Mouse (Mus musculus): Measurements from ENCODE around the gene Mog. TPM values are rescaled to one million over a fixed set of nuclear protein-coding genes. Genes with fewer than 3 reads are reported as not detected.
A peak's percentile ranks its signal among the peaks of the same experiment; 100 is the strongest.

Gene Mog
- polyA plus RNA-seq, 1 experiment from 2014 or later, result 0.39 TPM

- Histone ChIP-seq H3K4me1 (replicated peaks; ENCODE audit: control insufficient read depth, insufficient read depth, low read length) (no peaks in the 10 kb centered on the region), H3K27me3 (ENCODE audit: control insufficient read depth, insufficient read depth, low read length) (no peaks in the 10 kb centered on the region), H3K36me3 (ENCODE audit: control insufficient read depth, insufficient read depth, low read length) (peaks cover 18% of the 10 kb centered on the region; the same call in 1 of the 2 replicates), H3K4me3 (ENCODE audit: low read depth, low read length) (no peak overlapping the region), H3K9ac (ENCODE audit: low read depth, low read length) (no peak overlapping the region), H3K9me3 (ENCODE audit: control insufficient read depth, low read length) (no peaks in the 10 kb centered on the region), H3K27ac (ENCODE audit: low read depth, low read length) (no peak overlapping the region), H3K4me2 (replicated peaks; ENCODE audit: low read depth, low read length) (no peak overlapping the region)
- no peak for DNase-seq (ENCODE audit: low spot score)
- 93% methylated on average over 10 of the region's 10 CpGs for WGBS
- no peak for ATAC-seq (ENCODE audit: low FRiP score)
Observed at GRCm38 (mm10) chr17:37062101-37062641, 39.0 kb upstream of the Mog start.

GRCm38 (mm10) chr17:37061435-37061834 is 38.2 kb upstream of the Mog start:
- Histone ChIP-seq H3K27me3 (ENCODE audit: control insufficient read depth, insufficient read depth, low read length) (no peaks in the 10 kb centered on the region), H3K4me3 (ENCODE audit: low read depth, low read length) (no peak overlapping the region), H3K4me2 (replicated peaks; ENCODE audit: low read depth, low read length) (no peak overlapping the region), H3K9ac (ENCODE audit: low read depth, low read length) (no peak overlapping the region), H3K27ac (ENCODE audit: low read depth, low read length) (no peak overlapping the region), H3K4me1 (replicated peaks; ENCODE audit: control insufficient read depth, insufficient read depth, low read length) (no peaks in the 10 kb centered on the region), H3K9me3 (ENCODE audit: control insufficient read depth, low read length) (no peaks in the 10 kb centered on the region), H3K36me3 (ENCODE audit: control insufficient read depth, insufficient read depth, low read length) (peaks cover 14% of the 10 kb centered on the region; the same call in 1 of the 2 replicates)
- ATAC-seq (ENCODE audit: low FRiP score), result no peak
- DNase-seq (ENCODE audit: low spot score), result no peak
- WGBS, result 82% methylated on average over 3 of the region's 3 CpGs

DNA sequence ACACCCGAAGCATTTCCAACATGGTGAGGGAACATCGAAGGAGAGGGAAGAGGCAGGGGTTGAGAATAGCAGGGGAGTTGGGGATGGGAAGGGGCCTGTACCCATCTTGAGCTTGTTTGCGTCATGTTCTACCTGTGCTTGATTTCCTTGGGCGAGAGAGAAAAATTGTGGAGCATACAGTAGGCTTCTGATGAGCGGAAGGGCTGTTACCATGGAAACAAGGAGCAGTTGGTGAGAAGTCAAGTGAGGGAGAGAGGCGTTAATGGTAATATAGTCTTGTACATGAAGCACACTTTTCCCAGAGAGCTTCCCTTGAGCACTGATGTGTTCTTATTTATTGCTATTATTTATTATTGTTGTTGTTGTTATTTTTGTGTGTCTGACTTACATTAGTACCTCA is 33.8 kb upstream of the Mog start:
- H3K4me3 ChIP-seq (ENCODE audit: low read depth, low read length), result no peak overlapping the region
- WGBS, result 90% methylated on average over 6 of the region's 6 CpGs
- no peaks in the 10 kb centered on the region for H3K27me3 ChIP-seq (ENCODE audit: control insufficient read depth, insufficient read depth, low read length)
- no peaks in the 10 kb centered on the region; the same call in 1 of the 2 replicates for H3K36me3 ChIP-seq (ENCODE audit: control insufficient read depth, insufficient read depth, low read length)
- H3K4me1 ChIP-seq (replicated peaks; ENCODE audit: control insufficient read depth, insufficient read depth, low read length), result no peaks in the 10 kb centered on the region
- H3K9me3 ChIP-seq (ENCODE audit: control insufficient read depth, low read length), result no peaks in the 10 kb centered on the region
- no peak overlapping the region for H3K4me2 ChIP-seq (replicated peaks; ENCODE audit: low read depth, low read length)
- H3K27ac ChIP-seq (ENCODE audit: low read depth, low read length), result no peak overlapping the region
- H3K9ac ChIP-seq (ENCODE audit: low read depth, low read length), result no peak overlapping the region
- no peak for DNase-seq (ENCODE audit: low spot score)
- no peak for ATAC-seq (ENCODE audit: low FRiP score)

DNA sequence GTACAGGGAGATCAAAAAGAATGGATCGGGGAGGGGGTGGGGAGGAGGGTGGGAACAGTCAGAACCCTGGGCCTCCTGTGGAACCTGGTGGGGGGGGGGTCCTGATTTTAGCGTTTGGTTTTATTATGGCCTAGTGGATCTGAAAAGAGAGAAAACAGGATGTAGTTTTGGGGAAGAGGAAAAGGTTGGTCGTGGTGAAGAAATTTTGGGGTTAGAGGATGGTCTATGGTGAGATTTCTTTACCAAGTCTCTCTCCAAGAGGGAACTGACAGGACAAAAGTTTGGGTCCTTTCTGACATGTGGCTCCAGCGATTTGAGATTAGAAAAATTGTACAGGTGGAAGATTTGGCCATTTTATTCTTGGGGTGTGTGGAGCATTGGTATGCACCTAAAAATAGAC is 28.5 kb upstream of the Mog start:
- H3K4me1 ChIP-seq (replicated peaks; ENCODE audit: control insufficient read depth, insufficient read depth, low read length), result peaks cover 3% of the 10 kb centered on the region
- 62% methylated on average over 4 of the region's 4 CpGs for WGBS
- H3K4me2 ChIP-seq (replicated peaks; ENCODE audit: low read depth, low read length), result no peak overlapping the region
- DNase-seq (ENCODE audit: low spot score) (no peak), ATAC-seq (ENCODE audit: low FRiP score) (no peak)
- H3K36me3 ChIP-seq (ENCODE audit: control insufficient read depth, insufficient read depth, low read length), result no peaks in the 10 kb centered on the region; the same call in 1 of the 2 replicates
- H3K9me3 ChIP-seq (ENCODE audit: control insufficient read depth, low read length), result no peaks in the 10 kb centered on the region
- H3K4me3 ChIP-seq (ENCODE audit: low read depth, low read length), result no peak overlapping the region
- H3K27me3 ChIP-seq (ENCODE audit: control insufficient read depth, insufficient read depth, low read length), result peaks cover 4% of the 10 kb centered on the region
- H3K9ac ChIP-seq (ENCODE audit: low read depth, low read length), result no peak overlapping the region
- H3K27ac ChIP-seq (ENCODE audit: low read depth, low read length), result no peak overlapping the region

GRCm38 (mm10) chr17:37050876-37051275 is 27.7 kb upstream of the Mog start:
- H3K4me1 ChIP-seq (replicated peaks; ENCODE audit: control insufficient read depth, insufficient read depth, low read length), result peaks cover 3% of the 10 kb centered on the region
- 1% methylated on average over 23 of the region's 27 CpGs for WGBS

GRCm38 (mm10) chr17:37050399-37050798 is 27.2 kb upstream of the Mog start:
- no peaks in the 10 kb centered on the region for H3K36me3 ChIP-seq (ENCODE audit: control insufficient read depth, insufficient read depth, low read length)
- ATAC-seq (ENCODE audit: low FRiP score), result peak; percentile 75
- 0 out of 2 replicates have a peak overlapping the region, but pooled peaks have one; percentile 18 for H3K27ac ChIP-seq (ENCODE audit: low read depth, low read length)
- no peaks in the 10 kb centered on the region for H3K9me3 ChIP-seq (ENCODE audit: control insufficient read depth, low read length)
- peaks cover 4% of the 10 kb centered on the region for H3K27me3 ChIP-seq (ENCODE audit: control insufficient read depth, insufficient read depth, low read length)
- H3K4me1 ChIP-seq (replicated peaks; ENCODE audit: control insufficient read depth, insufficient read depth, low read length), result peaks cover 3% of the 10 kb centered on the region
- H3K9ac ChIP-seq (ENCODE audit: low read depth, low read length), result peak overlapping the region; percentile 80
- peak; percentile 92 for DNase-seq (ENCODE audit: low spot score)
- WGBS, result under 1% methylated on average over 21 of the region's 22 CpGs
- peak overlapping the region; percentile 66 for H3K4me3 ChIP-seq (ENCODE audit: low read depth, low read length)
- peak overlapping the region; percentile 87 for H3K4me2 ChIP-seq (replicated peaks; ENCODE audit: low read depth, low read length)

More at GRCm38 (mm10) chr17:37050876-37051275, 27.7 kb upstream of the Mog start:
- H3K36me3 ChIP-seq (ENCODE audit: control insufficient read depth, insufficient read depth, low read length), result no peaks in the 10 kb centered on the region
- peaks cover 4% of the 10 kb centered on the region for H3K27me3 ChIP-seq (ENCODE audit: control insufficient read depth, insufficient read depth, low read length)
- peak; percentile 37 for ATAC-seq (ENCODE audit: low FRiP score)
- H3K4me2 ChIP-seq (replicated peaks; ENCODE audit: low read depth, low read length), result peak overlapping the region; percentile 87
- peak; percentile 43 for DNase-seq (ENCODE audit: low spot score)
- H3K9ac ChIP-seq (ENCODE audit: low read depth, low read length), result peak overlapping the region; percentile 80
- H3K4me3 ChIP-seq (ENCODE audit: low read depth, low read length), result peak overlapping the region; percentile 66
- H3K9me3 ChIP-seq (ENCODE audit: control insufficient read depth, low read length), result no peaks in the 10 kb centered on the region
- H3K27ac ChIP-seq (ENCODE audit: low read depth, low read length), result 0 out of 2 replicates have a peak overlapping the region, but pooled peaks have one; percentile 3

DNA sequence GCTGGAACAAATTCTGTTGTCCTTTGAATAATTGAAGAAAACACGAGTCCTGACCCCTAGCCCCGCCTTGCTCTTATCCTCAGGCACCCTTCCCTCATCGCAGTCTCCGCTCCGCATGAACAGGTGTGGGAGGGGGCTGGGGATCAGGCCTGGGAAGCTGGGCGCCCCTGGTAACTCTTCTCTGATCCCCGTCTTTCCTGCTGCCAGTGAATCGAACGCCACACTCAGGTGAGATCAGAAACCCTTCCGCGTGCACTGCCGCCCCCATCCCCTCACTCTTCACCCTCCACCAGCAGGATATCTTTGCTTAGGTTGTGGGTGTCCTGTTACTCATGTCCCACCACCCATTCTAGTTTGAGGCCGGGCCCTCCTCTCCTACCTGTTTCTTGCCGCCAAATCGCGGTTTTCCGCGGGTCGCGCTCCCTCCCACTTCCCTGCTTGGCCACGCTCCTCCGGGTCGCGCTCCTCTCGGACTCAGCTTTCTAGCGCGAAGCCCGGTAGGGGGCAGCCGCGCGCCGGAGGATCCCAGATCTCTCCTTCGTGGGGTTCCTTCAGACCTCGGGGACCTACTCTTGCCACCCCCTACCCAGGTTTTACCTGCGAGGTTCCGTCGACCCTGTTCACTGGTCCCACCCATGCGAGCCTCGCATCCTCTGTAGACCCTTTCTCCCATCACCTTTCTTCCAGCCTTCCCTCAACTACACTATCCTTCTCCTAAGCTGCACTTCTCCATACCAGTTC is 26.5 kb upstream of the Mog start:
- Histone ChIP-seq H3K27ac (ENCODE audit: low read depth, low read length) (0 out of 2 replicates have a peak overlapping the region, but pooled peaks have one; percentile 18), H3K9me3 (ENCODE audit: control insufficient read depth, low read length) (no peaks in the 10 kb centered on the region), H3K4me2 (replicated peaks; ENCODE audit: low read depth, low read length) (peak overlapping the region; percentile 87), H3K4me1 (replicated peaks; ENCODE audit: control insufficient read depth, insufficient read depth, low read length) (peaks cover 3% of the 10 kb centered on the region), H3K36me3 (ENCODE audit: control insufficient read depth, insufficient read depth, low read length) (no peaks in the 10 kb centered on the region), H3K4me3 (ENCODE audit: low read depth, low read length) (peak overlapping the region; percentile 66), H3K9ac (ENCODE audit: low read depth, low read length) (peak overlapping the region; percentile 44; the same call in 1 of the 2 replicates), H3K27me3 (ENCODE audit: control insufficient read depth, insufficient read depth, low read length) (peaks cover 4% of the 10 kb centered on the region)
- WGBS, result 2% methylated on average over 39 of the region's 39 CpGs
- peak; percentile 25 for ATAC-seq (ENCODE audit: low FRiP score)
- peak; percentile 85 for DNase-seq (ENCODE audit: low spot score)

DNA sequence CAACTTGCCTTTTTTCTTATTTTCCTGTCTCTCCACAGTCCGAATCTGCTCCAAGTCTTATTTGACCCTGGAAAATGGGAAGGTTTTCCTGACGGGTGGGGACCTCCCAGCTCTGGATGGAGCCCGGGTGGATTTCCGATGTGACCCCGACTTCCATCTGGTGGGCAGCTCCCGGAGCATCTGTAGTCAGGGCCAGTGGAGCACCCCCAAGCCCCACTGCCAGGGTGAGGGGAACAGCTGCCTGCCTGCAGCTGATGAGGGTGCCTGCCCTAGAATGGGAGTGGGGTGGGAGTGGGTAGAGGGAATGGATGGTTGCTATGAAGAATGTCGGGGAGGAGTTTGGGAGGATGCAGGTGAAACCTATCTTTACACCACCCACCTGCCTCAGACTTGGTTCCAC is 25.2 kb upstream of the Mog start:
- no peak overlapping the region for H3K4me3 ChIP-seq (ENCODE audit: low read depth, low read length)
- DNase-seq (ENCODE audit: low spot score), result no peak
- peaks cover 4% of the 10 kb centered on the region for H3K27me3 ChIP-seq (ENCODE audit: control insufficient read depth, insufficient read depth, low read length)
- H3K4me2 ChIP-seq (replicated peaks; ENCODE audit: low read depth, low read length), result no peak overlapping the region; the same call in 1 of the 2 replicates
- ATAC-seq (ENCODE audit: low FRiP score), result no peak
- peaks cover 3% of the 10 kb centered on the region for H3K4me1 ChIP-seq (replicated peaks; ENCODE audit: control insufficient read depth, insufficient read depth, low read length)
- 64% methylated on average over 7 of the region's 7 CpGs for WGBS
- no peak overlapping the region for H3K27ac ChIP-seq (ENCODE audit: low read depth, low read length)
- H3K36me3 ChIP-seq (ENCODE audit: control insufficient read depth, insufficient read depth, low read length), result no peaks in the 10 kb centered on the region
- H3K9me3 ChIP-seq (ENCODE audit: control insufficient read depth, low read length), result no peaks in the 10 kb centered on the region
- no peak overlapping the region for H3K9ac ChIP-seq (ENCODE audit: low read depth, low read length)
